Mouse (Mus musculus) mesoderm, embryonic 11.5 days (tissue): ENCODE data around the gene Atad1.
"Not testable (repeated sequence)": the region's sequence is repeated elsewhere in the genome, so short reads cannot be mapped to it uniquely, and the experiment has no call there.

Source experiments
- DNase-seq: peaks from one replicate; pipeline ENCODE4 v3.0.0-alpha.2; 2012; ENCODE audit warnings: low read depth, low spot score

The Atad1 gene

GRCm38 (mm10) chr19:32749425-32749824 lies 9.8 kb upstream of the Atad1 start:
- DNase-seq: peak; percentile 36

DNA sequence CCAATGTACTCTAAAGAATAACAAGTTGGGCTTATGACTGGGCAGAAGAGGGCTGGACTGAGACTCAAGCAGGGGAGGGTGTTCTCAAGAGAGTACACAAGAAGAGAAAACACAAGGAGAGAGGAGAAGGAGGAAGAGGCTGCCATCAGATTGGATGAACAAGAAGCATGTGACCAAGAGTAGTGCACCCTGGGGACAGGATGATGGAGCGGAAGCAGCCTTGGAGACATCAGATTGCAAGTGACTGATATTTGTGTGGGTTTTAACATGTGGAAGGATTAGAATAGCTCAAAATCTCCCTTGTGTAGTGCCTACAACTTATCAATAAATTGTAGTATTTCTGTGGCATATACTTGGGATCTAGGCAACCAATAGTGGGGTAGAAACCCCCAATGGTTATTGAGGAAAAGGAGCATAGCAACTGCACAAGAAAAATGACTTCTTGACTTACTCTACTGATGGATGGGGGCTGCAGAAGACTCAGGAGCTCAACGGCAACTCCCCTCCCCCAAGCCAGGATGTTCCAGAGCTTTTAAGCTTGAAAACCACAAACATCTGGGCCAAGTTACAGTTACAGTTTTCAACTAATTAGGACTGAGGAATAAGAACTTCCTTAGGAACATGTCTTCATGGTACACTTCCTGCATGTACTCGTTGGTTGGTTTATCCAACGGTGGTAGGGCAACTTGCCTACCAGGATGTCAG lies 1.2 kb upstream of the Atad1 start:
- DNase-seq: no peak

DNA sequence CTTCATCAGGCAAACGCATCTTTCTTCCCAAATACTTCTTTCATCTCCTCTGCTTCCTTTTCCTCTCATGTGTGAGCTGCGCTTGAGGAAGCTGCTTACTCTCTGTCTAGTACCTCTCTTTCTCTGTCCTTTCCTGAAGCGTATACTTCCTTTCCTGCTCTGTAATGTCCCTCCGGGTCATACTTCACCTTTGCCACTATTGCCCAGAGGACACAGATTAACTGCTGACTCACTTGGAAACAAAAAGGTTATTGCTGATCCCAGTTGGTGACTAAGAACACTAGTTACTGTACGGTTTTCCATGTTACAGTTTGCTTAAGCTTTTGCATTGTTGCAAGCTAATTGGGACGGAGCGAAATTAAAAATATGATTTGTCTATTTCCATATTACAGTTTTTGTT lies 1.7 kb downstream of the Atad1 start:
- DNase-seq: no peak

DNA sequence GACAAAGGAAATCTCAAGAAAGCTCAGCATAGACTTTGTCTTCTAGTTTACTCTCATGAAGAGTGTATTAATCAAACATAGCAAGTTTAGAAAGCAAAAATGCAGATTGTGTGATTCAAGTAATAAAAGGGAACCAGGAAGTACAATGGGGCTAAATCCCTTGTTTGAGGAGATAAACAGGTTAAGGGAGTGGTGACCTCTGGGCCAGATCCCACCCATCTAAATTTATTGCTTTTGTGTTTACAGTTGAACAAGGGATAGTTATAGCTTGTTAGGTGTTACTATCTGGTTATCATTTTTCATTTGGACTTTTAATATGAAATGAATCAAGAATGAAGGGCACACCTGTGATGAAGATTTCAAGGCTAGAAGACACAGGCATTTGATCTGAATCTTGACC lies 6.7 kb downstream of the Atad1 start:
- DNase-seq: no peak

GRCm38 (mm10) chr19:32729785-32730184 lies 9.8 kb downstream of the Atad1 start:
- no peak for DNase-seq

GRCm38 (mm10) chr19:32726451-32727325 lies 12.9 kb downstream of the Atad1 start:
- DNase-seq: peak; percentile 27

DNA sequence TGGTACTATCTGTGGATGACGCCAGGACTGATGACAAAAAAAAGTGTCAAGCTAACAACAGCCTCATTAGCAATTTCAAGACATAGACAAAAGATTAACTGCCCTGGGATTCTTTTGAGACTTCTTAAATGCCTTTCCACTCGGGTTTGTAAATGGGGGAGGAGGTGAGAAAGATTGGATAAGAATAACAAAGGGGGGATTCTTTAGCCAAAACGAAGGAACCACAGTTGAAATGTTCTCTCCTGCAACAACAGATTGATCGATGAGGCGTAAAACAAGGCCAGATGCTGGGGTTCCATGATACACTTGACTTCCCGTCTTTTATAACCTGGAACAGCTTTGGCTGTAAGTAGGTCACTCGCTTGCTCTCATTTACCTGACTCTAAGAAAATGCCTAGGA lies 15.8 kb downstream of the Atad1 start:
- peak; percentile 59 for DNase-seq

- no peak for DNase-seq
Measured at GRCm38 (mm10) chr19:32720319-32720718, 19.3 kb downstream of the Atad1 start.

DNA sequence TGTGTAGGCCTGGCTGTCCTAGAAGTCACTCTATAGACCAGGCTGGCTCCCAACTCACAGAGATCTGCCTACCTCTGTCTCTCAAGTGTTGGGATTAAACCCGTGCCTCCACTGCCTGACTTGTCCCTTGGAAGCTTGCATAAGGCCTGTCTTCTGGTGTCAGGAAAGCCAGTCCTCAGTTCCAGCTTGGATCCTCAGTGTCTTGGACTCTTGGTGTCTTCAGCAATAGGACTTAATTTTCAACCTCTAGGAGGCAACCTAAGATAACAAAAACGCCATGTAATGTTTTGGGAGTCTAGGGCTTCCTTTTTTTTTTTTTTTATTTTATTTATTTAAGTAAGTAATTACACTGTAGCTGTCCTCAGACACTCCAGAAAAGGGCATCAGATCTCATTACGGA lies 22.0 kb downstream of the Atad1 start:
- no peak for DNase-seq

- DNase-seq: no peak
Measured at GRCm38 (mm10) chr19:32715681-32716080, 23.9 kb downstream of the Atad1 start.

DNA sequence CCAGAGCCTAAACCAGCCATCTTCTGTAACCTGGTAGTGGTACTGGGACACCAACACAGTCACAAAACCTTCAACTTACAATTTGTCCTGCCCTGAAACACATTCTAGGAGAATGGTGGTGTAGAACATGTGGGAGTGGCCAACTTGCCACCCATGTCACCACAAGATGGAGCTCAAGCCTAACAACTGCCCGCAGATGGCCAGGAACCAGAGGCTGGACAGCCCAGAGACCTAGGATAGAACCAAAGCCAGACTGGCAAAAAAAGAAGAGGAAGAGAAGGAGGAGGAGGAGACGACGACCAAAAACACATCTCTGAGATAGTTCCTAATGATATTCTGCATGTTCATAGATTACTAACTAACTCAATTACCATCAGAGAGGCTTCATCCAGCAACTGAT lies 24.4 kb downstream of the Atad1 start:
- DNase-seq: peak; percentile 77

GRCm38 (mm10) chr19:32713471-32713870 lies 26.1 kb downstream of the Atad1 start:
- DNase-seq: no peak

DNA sequence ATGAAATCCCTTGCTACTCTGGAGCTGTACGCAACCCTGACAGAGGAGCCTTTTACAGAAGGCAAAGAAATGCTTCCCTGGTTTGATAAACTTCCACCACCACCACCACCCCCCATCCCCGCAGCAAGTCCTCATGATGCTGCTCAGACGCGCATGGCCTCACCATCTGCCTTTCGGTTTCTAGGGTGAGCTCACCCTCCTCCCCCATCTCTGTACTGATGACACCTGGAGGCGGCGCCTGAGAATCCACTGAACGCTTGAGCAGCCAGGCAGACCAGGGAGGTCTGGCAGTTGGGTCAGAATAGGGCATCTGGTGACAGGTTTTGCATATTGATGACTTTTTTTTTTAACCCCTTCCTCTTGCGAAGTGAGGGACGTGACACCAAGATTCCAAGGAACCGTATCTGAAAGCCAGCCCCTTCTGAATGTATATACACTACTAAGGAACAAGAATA lies 27.0 kb downstream of the Atad1 start:
- peak; percentile 84 for DNase-seq

GRCm38 (mm10) chr19:32711761-32712541 lies 27.6 kb downstream of the Atad1 start:
- DNase-seq: peak; percentile 89

DNA sequence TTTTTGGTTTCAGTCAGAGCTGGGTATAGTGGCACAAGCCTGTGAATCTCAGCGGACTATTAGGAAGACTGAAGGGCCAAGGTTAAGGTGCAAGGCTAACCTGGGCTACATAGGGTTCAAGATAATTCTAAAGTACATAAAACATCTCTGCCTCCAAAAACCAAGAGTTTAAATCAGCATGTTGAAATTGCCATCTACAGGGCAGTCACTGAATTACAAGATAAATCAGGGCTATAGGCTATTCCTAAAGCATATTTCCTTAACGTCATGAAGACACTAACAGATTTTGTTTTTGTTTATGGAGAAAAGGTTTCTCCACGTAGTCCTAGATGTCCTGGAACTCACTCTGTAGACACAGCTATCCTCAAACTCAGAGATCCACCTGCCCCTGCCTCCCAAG lies 29.3 kb downstream of the Atad1 start:
- peak; percentile 23 for DNase-seq

DNA sequence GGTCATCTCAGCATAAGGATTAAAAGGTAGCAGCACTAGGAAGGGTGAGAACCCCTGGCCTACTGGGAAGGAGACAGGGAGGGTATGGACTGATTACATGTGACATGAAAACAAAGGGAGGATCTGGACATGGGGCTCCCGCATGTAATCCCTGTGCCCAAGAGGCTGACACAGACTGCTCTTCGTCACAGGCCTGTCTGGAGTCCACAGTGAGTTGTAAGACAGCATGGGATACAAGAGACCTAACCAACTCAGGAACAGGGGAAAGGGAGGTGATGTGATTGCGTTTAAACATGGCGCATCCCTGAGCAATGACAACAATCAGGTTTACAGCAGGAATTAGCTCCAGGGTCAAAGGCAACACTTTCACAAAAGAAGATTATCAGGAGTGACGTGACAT lies 30.6 kb downstream of the Atad1 start:
- no peak for DNase-seq

GRCm38 (mm10) chr19:32702191-32702590 lies 37.4 kb downstream of the Atad1 start:
- DNase-seq: no peak

GRCm38 (mm10) chr19:32696674-32697073 lies 42.9 kb downstream of the Atad1 start:
- DNase-seq: no peak

- DNase-seq: peak; percentile 11
Measured at GRCm38 (mm10) chr19:32689724-32690123, 49.9 kb downstream of the Atad1 start.

- not testable (repeated sequence) for DNase-seq
Measured at GRCm38 (mm10) chr19:32688227-32688626, 51.4 kb downstream of the Atad1 start.

- DNase-seq: no peak
Measured at GRCm38 (mm10) chr19:32687721-32688120, 51.9 kb downstream of the Atad1 start.

DNA sequence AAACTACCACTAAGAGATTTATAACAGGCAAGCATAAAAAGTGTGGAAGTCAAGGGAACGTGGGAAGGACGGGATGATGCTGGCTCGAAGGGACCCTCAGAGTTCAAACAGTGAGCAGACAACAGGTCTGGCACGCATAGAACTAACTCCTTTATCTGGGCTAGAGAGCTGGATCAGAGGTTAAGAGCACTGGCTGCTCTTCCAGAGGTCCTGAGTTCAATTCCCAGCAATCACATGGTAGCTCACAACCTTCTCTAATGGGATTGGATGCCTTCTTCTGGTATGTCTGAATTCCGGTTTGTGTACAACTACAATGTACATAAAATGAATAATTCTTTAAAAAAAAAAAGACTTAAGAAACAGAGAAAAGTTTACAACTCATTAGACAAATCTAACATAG lies 56.5 kb downstream of the Atad1 start:
- DNase-seq: no peak
